Mouse (Mus musculus): ENCODE results near the gene Mapkapk5. TPM values are rescaled to one million over a fixed set of nuclear protein-coding genes. Genes with fewer than 3 reads are reported as not detected.

Gene Mapkapk5
- polyA plus RNA-seq (2015; fragmentation: Nextera tagmentation; extraction: Ambion mirVana), result 62.5 and 68.3 TPM in 2 replicates

- 2% methylated on average over 55 of the region's 55 CpGs for WGBS
- Histone ChIP-seq H3K4me3 (peak within 1 kb of the TSS; percentile 97), H3K27me3 (no peaks in the 10 kb centered on the region)
These were observed at the start of gene Mapkapk5 for GRCm38 (mm10) chr5:121545793-121546529. Mapkapk5 (minus strand) TSS chr5:121545905.

GRCm38 (mm10) chr5:121594714-121595313 lies 49.1 kb upstream of the Mapkapk5 start:
- Histone ChIP-seq H3K9me3 (no peaks in the 10 kb centered on the region), H3K27ac (replicated peaks) (peak overlapping the region; percentile 82; the same call in 1 of the 2 replicates), H3K9ac (no peak overlapping the region), H3K4me3 (no peak overlapping the region), H3K36me3 (no peaks in the 10 kb centered on the region), H3K4me2 (peak overlapping the region; percentile 96), H3K27me3 (no peaks in the 10 kb centered on the region), H3K4me1 (replicated peaks) (peaks cover 35% of the 10 kb centered on the region)
- WGBS, result 90% methylated on average over 6 of the region's 6 CpGs
- no peak for ATAC-seq (ENCODE audit: low FRiP score, low read depth)

More at GRCm38 (mm10) chr5:121545793-121546529, at the start of gene Mapkapk5:
- H3K4me2 ChIP-seq, result peak within 1 kb of the TSS; percentile 88
- H3K9ac ChIP-seq, result peak within 1 kb of the TSS; percentile 98
- H3K9me3 ChIP-seq, result no peaks in the 10 kb centered on the region
- peak within 1 kb of the TSS; percentile 97 for H3K27ac ChIP-seq (replicated peaks)
- peak; percentile 92 for ATAC-seq (ENCODE audit: low FRiP score, low read depth)
- peaks cover 37% of the 10 kb centered on the region for H3K4me1 ChIP-seq (replicated peaks)
- no peaks in the 10 kb centered on the region for H3K36me3 ChIP-seq

GRCm38 (mm10) chr5:121593451-121594401 lies 48.0 kb upstream of the Mapkapk5 start, which contains the start of gene Aldh2:
Aldh2 (minus strand) TSS chr5:121593824.
- H3K36me3 ChIP-seq, result no peaks in the 10 kb centered on the region
- 2% methylated on average over 47 of the region's 47 CpGs for WGBS
- peak within 1 kb of the TSS; percentile 82 for H3K27ac ChIP-seq (replicated peaks)
- H3K9me3 ChIP-seq, result no peaks in the 10 kb centered on the region
- peak within 1 kb of the TSS; percentile 77 for H3K9ac ChIP-seq
- peak; percentile 85 for ATAC-seq (ENCODE audit: low FRiP score, low read depth)
- H3K4me2 ChIP-seq, result peak within 1 kb of the TSS; percentile 96
- H3K4me3 ChIP-seq, result peak within 1 kb of the TSS; percentile 86
- H3K4me1 ChIP-seq (replicated peaks), result peaks cover 35% of the 10 kb centered on the region
- no peaks in the 10 kb centered on the region for H3K27me3 ChIP-seq

- H3K4me1 ChIP-seq (replicated peaks), result peaks cover 35% of the 10 kb centered on the region
- WGBS, result 4% methylated on average over 33 of the region's 33 CpGs
- peak overlapping the region; percentile 82 for H3K27ac ChIP-seq (replicated peaks)
- H3K9me3 ChIP-seq, result no peaks in the 10 kb centered on the region
- H3K4me3 ChIP-seq, result peak overlapping the region; percentile 86
- H3K36me3 ChIP-seq, result no peaks in the 10 kb centered on the region
- no peaks in the 10 kb centered on the region for H3K27me3 ChIP-seq
- H3K4me2 ChIP-seq, result peak overlapping the region; percentile 96
- H3K9ac ChIP-seq, result peak overlapping the region; percentile 77
- ATAC-seq (ENCODE audit: low FRiP score, low read depth), result peak; percentile 50; the same call in 1 of the 2 replicates
These were observed 47.2 kb upstream of the Mapkapk5 start for GRCm38 (mm10) chr5:121592816-121593407.

GRCm38 (mm10) chr5:121592064-121592815 lies 46.5 kb upstream of the Mapkapk5 start:
- no peaks in the 10 kb centered on the region for H3K27me3 ChIP-seq
- H3K9ac ChIP-seq, result no peak overlapping the region
- H3K4me2 ChIP-seq, result peak overlapping the region; percentile 96
- no peak overlapping the region for H3K27ac ChIP-seq (replicated peaks)
- no peak for ATAC-seq (ENCODE audit: low FRiP score, low read depth)
- peaks cover 35% of the 10 kb centered on the region for H3K4me1 ChIP-seq (replicated peaks)
- no peaks in the 10 kb centered on the region for H3K36me3 ChIP-seq
- H3K9me3 ChIP-seq, result no peaks in the 10 kb centered on the region
- peak overlapping the region; percentile 86 for H3K4me3 ChIP-seq
- 63% methylated on average over 11 of the region's 11 CpGs for WGBS

- H3K4me1 ChIP-seq (replicated peaks), result peaks cover 35% of the 10 kb centered on the region
- ATAC-seq (ENCODE audit: low FRiP score, low read depth), result no peak
- WGBS, result 70% methylated on average over 11 of the region's 11 CpGs
- H3K36me3 ChIP-seq, result no peaks in the 10 kb centered on the region
- no peak overlapping the region for H3K4me3 ChIP-seq
- no peak overlapping the region for H3K9ac ChIP-seq
- H3K27me3 ChIP-seq, result no peaks in the 10 kb centered on the region
- no peak overlapping the region for H3K27ac ChIP-seq (replicated peaks)
- no peaks in the 10 kb centered on the region for H3K9me3 ChIP-seq
- peak overlapping the region; percentile 96 for H3K4me2 ChIP-seq
These were observed 45.8 kb upstream of the Mapkapk5 start for GRCm38 (mm10) chr5:121591417-121592063.

GRCm38 (mm10) chr5:121589928-121590327 lies 44.2 kb upstream of the Mapkapk5 start:
- peaks cover 35% of the 10 kb centered on the region for H3K4me1 ChIP-seq (replicated peaks)
- no peak overlapping the region for H3K9ac ChIP-seq
- ATAC-seq (ENCODE audit: low FRiP score, low read depth), result no peak
- no peaks in the 10 kb centered on the region for H3K36me3 ChIP-seq
- H3K27me3 ChIP-seq, result no peaks in the 10 kb centered on the region
- no peak overlapping the region for H3K4me2 ChIP-seq
- H3K9me3 ChIP-seq, result no peaks in the 10 kb centered on the region
- no peak overlapping the region for H3K27ac ChIP-seq (replicated peaks)
- H3K4me3 ChIP-seq, result no peak overlapping the region
- 89% methylated on average over 6 of the region's 6 CpGs for WGBS

- H3K36me3 ChIP-seq, result no peaks in the 10 kb centered on the region
- ATAC-seq (ENCODE audit: low FRiP score, low read depth), result no peak
- no peaks in the 10 kb centered on the region for H3K9me3 ChIP-seq
- no peak overlapping the region for H3K4me3 ChIP-seq
- no peak overlapping the region for H3K4me2 ChIP-seq
- H3K27ac ChIP-seq (replicated peaks), result no peak overlapping the region
- H3K27me3 ChIP-seq, result no peaks in the 10 kb centered on the region
- H3K9ac ChIP-seq, result no peak overlapping the region
- peaks cover 5% of the 10 kb centered on the region; the same call in 1 of the 2 replicates for H3K4me1 ChIP-seq (replicated peaks)
- WGBS, result 73% methylated on average over 6 of the region's 6 CpGs
These were observed 40.8 kb upstream of the Mapkapk5 start for GRCm38 (mm10) chr5:121586400-121587039.

GRCm38 (mm10) chr5:121585699-121586098 lies 40.0 kb upstream of the Mapkapk5 start:
- H3K36me3 ChIP-seq, result 0 out of 2 replicates have a peak, but pooled peaks cover under 1% of the 10 kb centered on the region
- H3K9ac ChIP-seq, result no peak overlapping the region
- ATAC-seq (ENCODE audit: low FRiP score, low read depth), result no peak
- no peaks in the 10 kb centered on the region for H3K4me1 ChIP-seq (replicated peaks)
- no peak overlapping the region for H3K4me2 ChIP-seq
- H3K9me3 ChIP-seq, result no peaks in the 10 kb centered on the region
- no peak overlapping the region for H3K27ac ChIP-seq (replicated peaks)
- 80% methylated on average over 5 of the region's 5 CpGs for WGBS
- H3K4me3 ChIP-seq, result no peak overlapping the region
- no peaks in the 10 kb centered on the region for H3K27me3 ChIP-seq

- WGBS, result 95% methylated on average over 10 of the region's 10 CpGs
- H3K4me2 ChIP-seq, result no peak overlapping the region
- H3K27ac ChIP-seq (replicated peaks), result no peak overlapping the region
- H3K36me3 ChIP-seq, result peaks cover 7% of the 10 kb centered on the region
- no peaks in the 10 kb centered on the region for H3K27me3 ChIP-seq
- no peaks in the 10 kb centered on the region for H3K9me3 ChIP-seq
- H3K4me3 ChIP-seq, result no peak overlapping the region
- no peaks in the 10 kb centered on the region for H3K4me1 ChIP-seq (replicated peaks)
- no peak overlapping the region for H3K9ac ChIP-seq
- ATAC-seq (ENCODE audit: low FRiP score, low read depth), result no peak
These were observed 39.3 kb upstream of the Mapkapk5 start for GRCm38 (mm10) chr5:121585005-121585404.
